Comparison of ENCODE assay signal across 8 mouse cellular contexts in the genomic region with DNA sequence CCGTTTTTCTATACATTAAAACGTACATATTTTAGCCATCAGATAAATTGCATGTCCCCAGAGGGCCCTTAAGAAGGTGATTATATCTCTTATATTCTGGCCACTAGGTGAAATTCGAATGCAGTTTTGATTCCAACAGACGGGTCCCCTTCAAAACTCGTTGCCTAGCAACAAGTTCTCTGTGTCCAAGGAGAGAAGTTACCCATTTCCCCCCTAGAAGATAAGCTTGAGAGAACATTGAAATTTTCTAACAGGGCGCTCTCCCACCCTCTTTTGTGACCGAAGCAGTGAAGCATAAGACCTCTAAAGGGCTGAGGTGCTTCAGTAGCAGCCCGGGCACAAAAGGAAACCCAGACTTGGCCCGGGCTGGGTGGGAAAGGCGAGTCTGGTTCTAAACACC. TPM values are rescaled to one million over a fixed set of nuclear protein-coding genes. Genes with fewer than 3 reads are reported as not detected.
A peak's percentile ranks its signal among the peaks of the same experiment; 100 is the strongest.
DNase-seq lines count a peak whose midpoint lies in the region; ATAC-seq and TF ChIP-seq lines count a peak whose summit lies in the region.

A gene (plus strand): TSS at position 324 of the 400 bp plus-strand sequence.

- H3K4me3 ChIP-seq in heart, embryonic 11.5 days (ENCODE audit: low read depth, low read length) = peak within 1 kb of the TSS; percentile 58
- H3K4me3 ChIP-seq in forebrain, postnatal 0 days (ENCODE audit: low read depth, low read length) = peak within 1 kb of the TSS; percentile 59
- H3K4me3 ChIP-seq in midbrain, embryonic 10.5 days = peak within 1 kb of the TSS; percentile 62

- no peaks in the 10 kb centered on the region; the same call in 1 of the 2 replicates for H3K4me1 ChIP-seq in heart, embryonic 11.5 days (ENCODE audit: control insufficient read depth, insufficient read depth, low read length)
- peaks cover 3% of the 10 kb centered on the region; the same call in 1 of the 2 replicates for H3K4me1 ChIP-seq in forebrain, postnatal 0 days (ENCODE audit: insufficient read depth)
- peaks cover 61% of the 10 kb centered on the region for H3K4me1 ChIP-seq in midbrain, embryonic 10.5 days

- intact Hi-C loops in heart, postnatal 10 days (cut with DNase I) = loop anchor here (5.0 kb wide), 1 partner anchor 36 kb away; a partner anchor contains a TSS

- WGBS in heart, embryonic 11.5 days (ENCODE audit: insufficient replicate concordance) = 22% methylated on average over 10 of the region's 10 CpGs
- WGBS in forebrain, postnatal 0 days = 10% methylated on average over 10 of the region's 10 CpGs
- WGBS in midbrain, embryonic 10.5 days = 12% methylated on average over 10 of the region's 10 CpGs

- peak within 1 kb of the TSS; percentile 88 for H3K4me2 ChIP-seq in heart, embryonic 11.5 days
- peak within 1 kb of the TSS; percentile 99 for H3K4me2 ChIP-seq in forebrain, postnatal 0 days (ENCODE audit: low read depth)

- H3K9ac ChIP-seq in heart, embryonic 11.5 days (ENCODE audit: low read depth, low read length) = peak within 1 kb of the TSS; percentile 64
- peak within 1 kb of the TSS; percentile 55 for H3K9ac ChIP-seq in forebrain, postnatal 0 days

- no peaks in the 10 kb centered on the region for H3K36me3 ChIP-seq in heart, embryonic 11.5 days (ENCODE audit: control insufficient read depth, insufficient read depth, low read length)
- H3K36me3 ChIP-seq in forebrain, postnatal 0 days (ENCODE audit: insufficient read depth) = no peaks in the 10 kb centered on the region
- H3K36me3 ChIP-seq in midbrain, embryonic 10.5 days = no peaks in the 10 kb centered on the region

- peak within 1 kb of the TSS; percentile 22; the same call in 1 of the 2 replicates for H3K27ac ChIP-seq in heart, embryonic 11.5 days (ENCODE audit: low read depth, low read length)
- H3K27ac ChIP-seq in forebrain, postnatal 0 days (ENCODE audit: low read depth, low read length) = no peak within 1 kb of the TSS
- H3K27ac ChIP-seq in midbrain, embryonic 10.5 days (replicated peaks) = peak within 1 kb of the TSS; percentile 86

- no peaks in the 10 kb centered on the region for H3K9me3 ChIP-seq in heart, embryonic 11.5 days (replicated peaks; ENCODE audit: control insufficient read depth, low read length)
- H3K9me3 ChIP-seq in forebrain, postnatal 0 days (ENCODE audit: low read length) = no peaks in the 10 kb centered on the region
- H3K9me3 ChIP-seq in midbrain, embryonic 10.5 days (replicated peaks) = no peaks in the 10 kb centered on the region

- TF ChIP-seq CTCF in forebrain, postnatal 0 days (IDR thresholded peaks at IDR 0.05; ENCODE audit: low read depth) = no peak

- DNase-seq in heart, postnatal 10 days = no peak
- DNase-seq in ES-CJ7 (ENCODE audit: low read depth, low spot score) = peak; percentile 14
- DNase-seq in forebrain, postnatal 0 days = peak; percentile 51
- no peak for DNase-seq in midbrain, embryonic 10.5 days (ENCODE audit: low spot score)
- DNase-seq in cerebellum, adult 11-12 months = no peak
- no peak for DNase-seq in frontal cortex, postnatal 10 days (ENCODE audit: low spot score in 2 of 2)
- DNase-seq in gastrocnemius, postnatal 4 days (ENCODE audit: low spot score in 2 of 2) = no peak

- H3K27me3 ChIP-seq in heart, embryonic 11.5 days (ENCODE audit: control insufficient read depth, insufficient read depth, low read length) = no peaks in the 10 kb centered on the region
- H3K27me3 ChIP-seq in forebrain, postnatal 0 days (ENCODE audit: insufficient read depth, low read length) = no peaks in the 10 kb centered on the region
- peaks cover 33% of the 10 kb centered on the region for H3K27me3 ChIP-seq in midbrain, embryonic 10.5 days (ENCODE audit: low read depth, poor library complexity, severe bottlenecking)

- no peak for ATAC-seq in heart, embryonic 11.5 days (replicated peaks; ENCODE audit: insufficient number of reproducible peaks, low FRiP score, low TSS enrichment)
- no peak for ATAC-seq in forebrain, postnatal 0 days

RNA-seq across cellular contexts. Expression of the gene that starts here (rescaled TPM):
- polyA plus RNA-seq in heart, embryonic 11.5 days (2014; fragmentation: Nextera tagmentation; extraction: Ambion mirVana) = 0.31 and 1.0 TPM in 2 replicates
- total RNA-seq in heart, postnatal 10 days (2021) = not detected
- total RNA-seq in forebrain, postnatal 0 days (2014; rRNA removed) = 0.81 and 1.4 TPM in 2 replicates
- 1.8 and 3.8 TPM in 2 replicates for polyA plus RNA-seq in forebrain, postnatal 0 days (2015; fragmentation: Nextera tagmentation; extraction: Ambion mirVana)
- polyA plus RNA-seq in midbrain, embryonic 10.5 days (2016; fragmentation: Nextera tagmentation; extraction: Ambion mirVana) = 1.9 and 2.2 TPM in 2 replicates
- not detected for total RNA-seq in gastrocnemius, postnatal 4 days (2021)

Comparison
In these comparisons a context has a peak if more than half of its experiments do, and no peak if none do; other contexts are left out.
1. DNase-seq: peak in ES-CJ7 (single experiment) and forebrain, postnatal 0 days (single experiment); none in heart, postnatal 10 days (0 of 2), midbrain, embryonic 10.5 days (single experiment), cerebellum, adult 11-12 months (single experiment), frontal cortex, postnatal 10 days (0 of 2) and gastrocnemius, postnatal 4 days (0 of 2).
2. Peak in every context shown above with its lines, with median percentiles within 50 percentile points of each other: H3K4me3 ChIP-seq.